Mouse (Mus musculus): Measurements from ENCODE around the gene Pah.

The Pah gene

DNA sequence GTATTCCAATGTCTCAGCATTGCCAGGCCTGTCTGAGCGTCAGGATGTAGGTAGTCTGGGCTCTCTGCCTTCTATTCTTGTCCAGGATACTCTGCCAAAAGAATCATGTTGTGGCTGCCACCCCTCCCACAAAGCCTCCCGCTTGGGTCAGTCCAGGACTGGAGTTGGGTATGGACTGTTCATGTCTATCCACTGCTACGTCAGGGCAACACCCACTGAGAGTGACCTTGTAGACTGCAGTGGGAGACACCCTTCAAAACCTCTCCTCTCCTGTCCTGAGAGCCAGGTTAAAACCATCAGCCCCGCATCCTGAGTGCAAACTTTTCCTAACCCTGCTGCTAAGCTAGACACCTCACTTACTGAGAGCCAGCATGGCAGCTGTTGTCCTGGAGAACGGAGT is at the start of gene Pah:
Pah (plus strand) TSS at position 150 of the 400 bp plus-strand sequence.
- 73% methylated on average over 5 of the region's 5 CpGs for WGBS

DNA sequence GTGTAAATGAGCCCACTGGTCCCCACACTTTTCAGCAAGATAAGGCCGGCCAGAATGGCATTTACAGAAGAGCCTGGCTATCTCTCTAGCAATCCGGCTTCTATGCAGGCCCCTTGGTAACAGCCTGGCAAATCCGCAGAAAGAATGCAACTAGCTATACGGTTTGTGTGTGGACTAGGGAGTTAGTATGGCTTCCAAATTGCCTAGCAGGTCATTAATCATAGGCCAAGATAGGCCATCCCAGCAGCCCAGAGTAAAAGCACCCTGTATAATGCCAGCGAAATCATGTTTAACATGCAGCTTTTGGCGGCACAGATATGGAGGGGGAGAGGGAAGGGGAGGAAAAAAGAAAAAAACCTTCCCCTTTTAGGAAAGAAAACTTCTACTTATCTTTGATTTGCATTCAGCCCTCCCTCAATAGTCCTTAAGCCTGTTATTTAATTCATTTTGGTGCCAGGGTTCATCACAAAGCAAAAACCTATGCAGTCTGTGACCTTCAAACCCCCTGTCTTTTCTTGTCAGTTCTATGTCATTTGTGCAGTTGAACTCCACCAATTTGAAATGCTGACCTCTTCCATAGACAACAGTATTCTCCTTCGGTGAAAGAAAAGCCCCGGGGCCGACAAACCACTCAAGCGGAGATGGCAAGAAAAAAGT is 48.0 kb upstream of the Pah start:
- WGBS = 86% methylated on average over 10 of the region's 10 CpGs

DNA sequence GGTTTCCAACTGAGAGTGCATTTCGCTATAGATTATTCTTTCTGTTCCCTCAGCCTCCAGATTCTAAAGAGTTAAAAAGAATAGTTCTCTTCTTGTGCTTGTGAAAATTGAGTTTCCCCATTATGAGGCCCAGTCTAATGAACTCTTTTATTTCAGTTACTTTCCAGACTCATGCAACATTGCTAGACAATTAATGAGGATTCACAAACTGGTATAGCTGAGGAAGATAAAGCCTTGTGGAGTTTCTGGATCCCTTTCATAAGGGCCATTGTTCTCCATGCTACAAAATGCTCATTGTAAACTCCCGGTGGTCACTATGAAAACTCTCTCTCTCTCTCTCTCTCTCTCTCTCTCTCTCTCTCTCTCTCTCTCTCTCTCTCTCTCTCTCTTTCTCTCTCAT is 46.6 kb upstream of the Pah start:
- 74% methylated on average over 2 of the region's 2 CpGs for WGBS

DNA sequence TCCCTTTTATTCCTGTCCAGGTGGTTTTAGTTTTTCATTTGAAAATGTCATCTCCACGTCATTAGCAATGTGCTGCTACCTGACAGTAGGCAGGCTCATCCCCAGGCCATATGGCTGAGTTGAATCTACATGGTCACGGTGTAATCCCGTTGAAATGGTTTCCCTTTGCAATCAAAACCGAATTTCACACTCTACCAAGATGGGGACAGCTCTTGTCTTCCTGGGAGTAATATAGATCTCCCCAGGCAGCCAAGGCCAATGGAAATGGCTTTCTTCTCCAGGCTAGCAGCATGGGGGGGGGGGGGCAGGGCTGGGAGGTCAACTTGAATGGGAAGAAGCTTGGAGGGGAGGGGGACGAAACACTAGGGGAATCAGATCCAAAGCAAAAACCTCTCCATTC is 43.7 kb upstream of the Pah start:
- WGBS = 83% methylated on average over 5 of the region's 5 CpGs

DNA sequence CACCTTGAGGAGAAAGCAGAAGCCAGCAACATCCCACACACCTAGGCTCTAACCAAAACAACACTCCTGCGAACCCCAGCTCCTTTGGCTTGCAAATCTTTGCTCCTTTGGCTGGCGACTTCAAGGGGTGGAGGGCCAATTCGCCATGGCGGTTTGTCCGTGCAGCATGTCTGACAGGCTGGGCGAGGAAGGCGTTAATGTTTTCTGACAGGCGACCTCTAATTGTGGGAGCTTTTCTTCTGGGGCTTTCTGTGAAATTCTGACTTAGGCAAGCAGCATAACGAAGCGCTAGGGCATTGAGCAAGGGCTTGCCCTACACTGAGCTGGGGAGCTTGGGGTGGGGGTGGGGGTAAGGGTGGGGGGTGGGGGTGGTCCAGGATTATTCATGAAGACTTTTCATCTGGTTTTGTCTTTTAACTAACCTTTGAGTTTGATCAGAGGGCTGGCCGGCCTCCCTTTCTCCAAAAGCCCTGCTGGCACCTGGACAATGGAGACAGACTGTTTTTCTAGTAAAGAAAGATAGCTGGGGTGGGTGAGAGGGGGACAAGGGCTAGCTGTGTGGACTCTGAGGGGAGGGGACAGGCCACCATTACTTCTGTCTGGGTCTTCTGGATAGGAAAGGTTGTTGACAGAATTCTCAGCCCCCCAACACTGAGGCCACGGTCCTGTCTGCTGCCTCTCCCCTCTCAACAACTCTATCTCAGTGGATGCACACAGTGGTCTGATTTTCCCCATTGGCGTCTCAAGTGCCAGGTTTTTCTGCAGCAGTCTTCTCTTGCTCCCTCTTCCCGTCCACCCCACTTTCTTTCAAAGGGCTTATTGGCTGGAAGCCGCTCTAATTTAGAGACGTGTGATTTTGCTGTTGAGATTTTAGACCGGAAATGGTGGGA is 36.5 kb upstream of the Pah start:
- 18% methylated on average over 17 of the region's 17 CpGs for WGBS

DNA sequence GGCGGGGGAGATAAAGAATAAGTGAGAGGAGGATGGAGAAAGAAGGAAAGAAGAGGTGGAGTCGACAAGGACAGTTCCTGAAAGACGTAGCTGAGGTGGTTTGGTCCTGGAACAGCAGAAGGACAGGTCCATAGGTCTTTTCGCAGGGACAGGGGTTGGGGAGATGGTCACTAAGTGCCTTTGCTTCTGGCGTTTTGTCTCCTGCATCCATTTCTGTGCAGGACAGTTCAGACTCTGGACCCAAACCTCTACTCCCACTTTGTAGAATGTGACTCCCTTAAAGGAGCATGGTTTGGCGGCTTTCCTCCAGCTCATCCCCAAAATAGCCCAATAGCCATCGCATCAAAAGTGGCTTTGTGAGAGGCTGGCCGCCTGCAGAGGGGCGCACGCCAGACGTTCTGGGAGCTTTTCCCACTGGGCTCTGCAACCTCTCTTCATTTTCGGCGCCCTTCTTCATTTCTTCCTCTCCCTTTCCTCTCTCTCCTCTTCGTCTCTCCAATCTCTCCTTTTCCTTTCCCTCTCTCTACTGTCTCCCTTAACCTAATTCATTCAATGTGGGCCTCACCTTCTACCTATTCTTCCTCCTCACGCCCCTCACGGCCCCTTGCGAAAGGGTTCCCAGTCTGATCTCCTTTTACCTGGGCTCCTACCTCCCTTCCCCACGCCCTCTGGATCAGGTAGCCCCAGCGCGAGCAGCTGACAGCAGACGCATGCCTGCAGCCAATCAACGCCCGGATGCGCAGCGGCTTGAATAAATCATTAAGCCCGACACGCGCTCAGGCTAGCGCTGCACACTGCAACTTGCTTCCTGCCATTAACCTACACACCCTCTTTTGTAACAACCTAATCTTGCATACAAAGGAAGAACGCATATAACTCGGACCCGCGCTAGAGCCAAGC is 35.6 kb upstream of the Pah start:
- 2% methylated on average over 33 of the region's 33 CpGs for WGBS

DNA sequence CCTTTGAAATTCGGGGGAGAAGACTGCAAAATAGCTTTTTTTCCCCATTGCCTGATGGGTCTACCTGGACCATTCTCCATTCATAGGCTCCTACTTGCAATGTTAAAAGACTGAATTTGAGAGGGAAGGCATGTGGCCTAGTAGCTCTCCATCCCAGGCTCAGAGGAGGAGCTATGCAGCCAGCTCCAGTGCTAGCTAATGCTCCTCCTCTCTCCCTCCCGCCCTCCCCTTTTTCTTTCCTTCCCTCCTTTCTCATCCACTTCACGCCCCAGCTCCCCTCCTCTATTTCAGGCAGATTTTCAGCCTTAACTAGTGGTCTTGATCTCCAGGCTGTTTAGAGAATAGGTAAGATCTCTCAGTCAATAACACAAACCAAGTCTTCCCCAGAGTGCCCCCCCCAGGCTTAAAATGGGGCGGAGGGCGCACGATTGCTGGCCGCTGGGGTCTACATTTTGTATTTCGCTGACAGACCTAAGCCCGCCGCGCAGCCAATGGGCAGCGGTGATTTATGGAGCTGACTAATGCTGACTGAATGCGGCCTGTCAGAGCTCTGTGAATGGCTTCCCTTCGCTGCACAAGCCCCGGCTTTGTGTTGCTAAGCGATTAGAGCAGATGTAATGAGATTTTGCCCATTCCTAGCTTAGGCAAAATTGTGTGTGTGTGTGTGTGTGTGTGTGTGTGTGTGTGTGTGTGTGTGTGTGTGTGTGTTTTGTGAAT is 33.0 kb upstream of the Pah start:
- 17% methylated on average over 16 of the region's 16 CpGs for WGBS

DNA sequence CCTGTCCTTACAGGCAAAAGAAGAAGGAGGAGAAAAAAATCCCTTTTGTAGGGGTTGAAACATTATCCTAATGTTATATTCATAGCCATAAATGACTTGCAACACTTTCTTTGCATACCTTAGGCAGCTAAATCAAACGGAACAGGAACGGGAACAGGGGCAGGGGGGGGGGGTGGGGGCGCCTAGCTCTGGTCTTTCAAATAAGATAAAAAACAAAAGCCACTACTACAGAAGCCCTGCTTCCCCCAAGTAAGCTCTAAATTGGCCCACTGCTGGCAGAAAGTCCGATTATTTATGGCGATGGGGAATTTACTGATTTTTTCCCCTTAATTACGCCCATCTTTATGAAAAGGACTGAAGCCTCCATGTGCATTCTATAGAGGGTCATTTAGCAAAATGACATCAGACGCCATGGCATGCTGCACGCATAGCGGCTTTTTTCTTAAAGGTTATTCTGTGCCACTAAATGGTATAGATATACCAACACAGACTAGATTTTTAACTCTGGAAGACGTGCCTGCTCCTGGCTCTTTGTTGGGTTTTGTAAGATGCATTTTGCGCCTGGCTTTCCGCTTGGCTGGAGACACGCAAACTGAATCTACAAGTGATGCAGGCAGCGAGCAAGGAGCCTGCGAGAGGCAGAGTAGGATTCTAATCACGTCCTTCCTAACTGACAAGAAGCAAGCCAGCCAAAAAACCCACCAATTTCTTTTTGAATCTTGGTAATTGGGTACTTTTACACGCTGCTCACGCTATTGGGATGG is 32.2 kb upstream of the Pah start:
- 18% methylated on average over 18 of the region's 18 CpGs for WGBS

DNA sequence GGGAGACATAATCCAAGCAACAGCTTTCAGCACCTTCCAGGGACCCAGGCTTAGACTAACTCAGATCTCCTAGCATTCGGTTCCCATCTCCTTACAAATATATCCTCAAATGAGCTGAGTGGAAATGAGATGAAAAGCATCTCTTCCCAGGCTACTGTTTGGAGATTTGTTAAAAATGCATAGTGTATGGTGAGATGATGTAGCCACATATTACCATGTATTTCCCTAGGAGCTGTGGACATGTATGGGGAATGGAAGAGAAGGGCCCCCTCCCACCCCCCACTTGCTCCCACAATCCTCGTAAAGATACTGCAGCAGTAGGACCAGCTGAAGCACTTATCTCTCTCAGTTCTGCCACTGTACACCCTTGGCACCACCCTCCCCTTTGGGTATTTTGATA is 31.3 kb upstream of the Pah start:
- 36% methylated on average over 2 of the region's 2 CpGs for WGBS

DNA sequence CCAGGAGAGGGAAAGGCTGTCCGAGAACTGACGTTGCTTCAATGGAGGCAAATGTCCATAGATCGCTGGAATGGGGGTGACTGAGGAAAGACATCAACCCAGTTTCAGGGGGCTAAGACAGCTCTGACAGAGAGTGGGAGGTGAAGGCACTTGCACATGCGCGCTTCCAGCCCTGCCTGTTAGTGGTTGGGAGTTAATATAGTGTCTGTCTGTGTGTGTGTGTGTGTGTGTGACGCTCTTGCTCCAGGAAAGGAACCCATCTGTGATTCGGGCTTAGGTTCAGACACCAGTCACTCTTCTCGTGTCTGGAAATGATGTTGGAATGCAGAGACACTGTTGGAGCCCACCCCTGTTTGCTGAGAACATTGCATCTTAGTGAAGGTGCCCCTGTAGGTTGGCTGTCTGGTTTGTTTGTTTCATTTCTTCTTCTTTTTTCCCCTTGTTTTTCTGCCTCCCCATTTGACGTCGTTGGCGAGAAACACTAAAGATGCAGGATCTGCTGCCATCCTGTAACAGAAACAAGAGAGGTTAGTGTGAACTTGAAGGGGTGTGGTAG is 30.0 kb upstream of the Pah start:
- 17% methylated on average over 11 of the region's 11 CpGs for WGBS

DNA sequence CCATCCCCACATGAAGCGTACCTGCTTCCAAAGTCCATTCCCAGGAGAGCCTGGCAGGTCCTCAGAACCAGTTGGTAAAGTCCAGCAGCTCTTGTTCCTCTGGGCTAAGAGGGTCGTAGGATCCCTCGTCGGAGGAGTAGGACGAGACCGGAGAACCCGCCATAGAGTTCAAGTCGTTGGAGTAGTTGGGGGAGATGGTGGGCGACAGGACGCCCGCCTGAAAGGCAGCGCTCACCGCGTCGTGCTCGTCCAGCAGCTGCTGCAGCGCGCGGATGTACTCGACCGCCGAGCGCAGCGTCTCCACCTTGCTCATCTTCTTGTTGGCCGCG is 29.3 kb upstream of the Pah start:
- under 1% methylated on average over 26 of the region's 26 CpGs for WGBS

DNA sequence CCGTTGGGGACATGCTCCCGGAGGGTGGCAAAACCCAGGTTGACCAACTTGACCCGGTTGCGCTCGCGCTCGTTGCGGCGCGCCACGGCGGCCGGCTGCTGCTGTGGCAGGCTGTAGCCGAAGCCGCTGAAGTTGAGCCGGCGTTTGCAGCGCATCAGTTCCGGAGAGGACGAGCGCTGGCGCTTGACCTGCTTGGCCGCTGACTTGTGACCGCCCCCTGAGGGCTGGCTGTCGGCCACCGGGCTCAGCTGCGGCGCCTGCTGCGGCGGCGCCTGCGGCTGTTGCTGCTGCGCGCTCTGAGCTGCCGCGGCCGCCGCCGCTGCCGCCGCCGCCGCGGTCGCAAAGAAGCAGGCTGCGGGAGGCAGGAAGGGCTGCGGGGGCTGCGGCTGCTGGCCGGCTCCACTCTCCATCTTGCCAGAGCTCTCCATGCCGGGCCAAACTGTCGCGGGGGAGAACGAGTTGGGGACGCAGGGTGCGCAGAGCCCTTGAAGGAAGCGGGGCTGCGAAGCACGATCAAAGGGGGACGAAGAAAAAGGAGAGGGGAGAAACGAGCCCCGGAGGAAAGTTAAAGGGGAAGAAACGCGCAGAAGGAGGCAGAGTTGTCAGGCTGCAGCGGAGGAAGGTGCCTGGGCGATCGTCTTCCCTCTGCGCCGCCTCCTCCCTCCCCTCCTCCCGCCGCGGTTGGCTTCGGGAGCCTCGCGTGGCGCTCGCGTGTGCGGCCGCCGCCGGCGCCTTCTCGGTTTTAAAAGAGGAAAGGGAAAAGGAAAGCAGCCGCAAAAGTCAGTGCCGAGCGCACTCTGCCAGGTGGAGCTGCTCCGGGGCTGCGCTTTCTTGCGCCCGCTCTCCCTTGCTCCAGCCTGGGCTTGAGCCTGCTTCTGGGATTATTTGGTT is 28.7 kb upstream of the Pah start:
- under 1% methylated on average over 86 of the region's 90 CpGs for WGBS

DNA sequence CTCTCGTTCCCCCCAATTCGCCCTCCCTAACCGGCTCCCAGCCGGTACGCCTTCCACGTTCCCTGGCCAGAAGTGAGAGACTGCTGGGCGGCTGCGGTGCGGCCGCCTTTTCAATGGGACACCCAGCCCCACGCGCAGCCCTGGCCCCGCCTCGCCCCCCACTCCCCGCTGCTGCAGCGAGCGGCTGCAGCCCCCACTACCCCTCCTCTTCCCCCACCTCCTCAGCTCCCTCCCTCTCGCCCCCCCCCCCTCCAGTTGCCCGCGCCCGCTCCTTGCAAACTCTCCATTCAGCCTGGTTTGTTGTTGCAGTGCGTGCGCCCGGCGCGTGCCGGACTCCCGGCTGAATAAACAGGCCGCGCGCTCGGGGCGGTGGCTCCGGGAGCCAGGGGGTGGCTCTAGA is 28.0 kb upstream of the Pah start, which contains the start of gene Ascl1:
Ascl1 (minus strand) TSS at position 85 of the 400 bp plus-strand sequence.
- WGBS = under 1% methylated on average over 32 of the region's 34 CpGs

DNA sequence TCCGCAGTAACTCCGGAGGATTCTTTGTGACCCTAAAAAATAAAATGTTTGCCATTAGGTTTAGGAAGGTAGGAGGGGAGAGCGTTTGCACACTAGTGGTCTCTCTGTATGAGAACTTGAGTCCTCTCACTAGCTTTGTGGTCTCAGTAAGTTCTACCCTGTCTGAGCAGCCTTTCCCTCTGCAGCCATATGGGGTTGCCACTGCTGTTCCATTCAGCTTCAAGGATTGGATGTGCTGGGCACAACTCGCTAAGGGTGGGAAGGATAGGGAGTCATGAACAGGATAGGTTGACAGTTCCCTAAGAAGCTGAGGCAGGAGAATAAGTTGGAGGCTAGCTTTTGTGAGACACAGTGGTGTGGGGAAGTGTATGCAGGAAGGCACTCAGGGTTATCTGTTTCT is 27.4 kb upstream of the Pah start:
- WGBS = 5% methylated on average over 4 of the region's 4 CpGs

DNA sequence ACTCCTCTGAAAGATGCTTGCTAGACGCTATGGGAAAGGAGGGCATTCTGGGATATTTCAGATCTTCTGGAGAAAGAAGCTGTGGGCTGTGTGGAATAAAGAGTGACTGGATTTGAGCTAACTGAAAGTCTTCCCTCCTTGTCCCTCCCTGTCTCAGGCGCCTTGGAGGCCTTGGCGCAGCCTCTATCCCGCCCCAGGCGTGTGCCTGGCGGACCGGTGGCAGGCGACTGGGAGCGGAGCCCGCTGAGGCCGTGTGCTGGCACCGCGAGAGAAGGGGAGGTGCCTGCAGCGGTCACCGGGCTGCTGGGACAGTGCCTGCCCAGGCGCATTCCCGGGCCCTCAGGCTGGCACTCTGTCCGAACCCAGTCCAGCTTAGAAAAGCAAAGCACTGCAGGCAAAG is 27.0 kb upstream of the Pah start:
- 1% methylated on average over 18 of the region's 18 CpGs for WGBS

DNA sequence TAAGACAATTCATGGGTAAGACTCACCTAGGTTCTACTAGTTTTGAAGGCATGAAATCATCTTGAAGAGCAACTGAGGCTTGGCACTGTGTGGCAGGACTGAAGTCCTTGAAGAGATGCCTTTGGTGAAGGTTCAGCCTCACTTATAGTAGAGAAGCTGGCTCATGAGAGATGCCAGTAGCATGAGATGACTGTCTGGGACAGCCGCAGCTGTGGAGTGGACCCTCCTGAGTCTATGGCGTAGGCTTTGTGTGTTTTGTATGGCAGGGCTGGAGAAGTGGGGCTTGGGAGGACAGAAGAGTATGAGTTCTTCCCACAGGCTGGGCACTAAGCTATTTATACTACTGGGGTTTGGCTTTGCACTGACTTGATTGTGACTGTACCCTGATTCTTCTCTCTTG is 24.5 kb upstream of the Pah start:
- WGBS = 91% methylated on average over 2 of the region's 2 CpGs

DNA sequence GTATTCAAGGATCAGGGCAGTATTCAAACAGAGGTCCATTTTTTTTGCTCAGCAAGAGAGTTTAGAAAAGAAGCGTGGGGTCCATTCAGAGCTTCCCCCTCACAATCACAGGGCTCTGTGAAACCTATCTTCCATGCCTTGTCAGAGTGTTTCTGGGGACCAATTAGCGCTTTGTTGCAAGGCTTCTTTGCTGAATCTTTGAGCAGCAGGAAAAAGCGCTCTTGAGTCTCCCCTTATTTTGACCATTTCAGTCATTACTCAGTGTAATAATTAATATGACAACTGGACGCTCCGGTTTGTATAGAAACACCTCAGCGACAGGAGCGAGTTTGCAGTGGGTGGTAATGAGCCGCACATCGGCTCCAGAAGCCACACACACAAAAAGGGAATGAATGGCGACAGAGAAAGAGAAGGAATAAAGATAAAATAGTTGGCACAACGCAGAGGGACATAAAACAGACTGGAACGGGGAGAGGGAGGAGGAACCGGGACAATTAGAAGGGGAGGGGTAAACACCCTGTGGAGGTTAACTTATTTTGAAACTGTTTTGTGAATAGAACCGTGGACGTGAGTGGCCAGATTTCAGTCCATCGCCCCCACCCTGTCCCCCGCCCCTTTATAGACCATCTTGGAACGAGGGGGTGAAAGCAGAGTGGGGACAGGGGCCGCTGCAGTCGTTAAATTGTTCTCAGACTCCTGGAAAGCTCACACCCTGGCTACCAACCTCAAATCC is 20.5 kb upstream of the Pah start:
- 16% methylated on average over 20 of the region's 20 CpGs for WGBS

DNA sequence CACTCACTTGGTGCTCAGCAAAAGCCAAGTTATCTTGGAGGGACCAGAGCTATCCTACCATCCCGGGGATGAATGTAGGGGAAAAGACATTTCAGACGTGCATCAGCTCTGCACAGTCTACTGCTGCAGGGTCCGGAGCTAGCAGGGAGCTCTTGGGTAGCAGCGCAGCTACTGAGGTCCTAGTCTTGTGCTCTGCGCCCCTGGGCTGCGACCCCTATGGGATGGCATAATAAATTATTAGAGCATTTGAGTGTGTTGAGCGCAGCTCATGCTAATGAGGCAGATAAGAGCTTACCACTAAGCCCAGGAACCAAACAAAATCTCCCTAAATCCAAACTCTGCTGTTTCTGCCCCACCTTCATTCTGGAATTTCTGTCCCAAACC is 19.9 kb upstream of the Pah start:
- WGBS = 15% methylated on average over 7 of the region's 7 CpGs

DNA sequence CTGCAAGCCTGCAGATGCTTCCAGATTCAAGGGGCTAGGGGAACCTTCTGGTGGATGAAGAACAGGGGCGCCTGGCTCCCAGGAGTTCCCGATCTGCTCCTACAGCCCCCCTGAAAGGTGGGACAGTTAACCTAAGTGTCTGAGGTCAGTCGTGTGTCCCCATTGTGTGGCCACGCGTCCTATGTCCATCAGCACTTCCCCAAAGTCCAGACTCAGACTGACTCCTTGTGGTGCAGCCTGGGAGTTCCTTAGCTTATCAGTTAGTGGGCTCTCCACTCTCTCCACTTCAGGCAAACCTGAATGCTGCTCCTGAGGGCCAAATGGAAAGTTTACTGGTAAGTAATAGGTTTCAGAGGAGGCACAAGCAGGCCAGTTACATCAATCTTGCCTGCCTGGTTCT is 19.3 kb upstream of the Pah start:
- WGBS = 37% methylated on average over 5 of the region's 5 CpGs
